ENCODE assay signal across 13 mouse cellular contexts in genomic region chr4:124770624-124771023, GRCm38 (mm10). TPM values are rescaled to one million over a fixed set of nuclear protein-coding genes. Genes with fewer than 3 reads are reported as not detected.
DNase-seq lines count a peak whose midpoint lies in the region; ATAC-seq and TF ChIP-seq lines count a peak whose summit lies in the region.
"Had no signal": no experiment of that assay in that cellular context is flagged by ENCODE, and none has a peak within 500 bp of the region (broad histone marks: within the 10 kb centered on the region; RNA-seq: fewer than 3 reads in every experiment).

No protein-coding gene starts in this region.

- no peak overlapping the region for H3K9ac ChIP-seq in liver, embryonic 14.5 days (replicated peaks)
- H3K9ac ChIP-seq: embryonic facial prominence, embryonic 13.5 days; stomach, embryonic 15.5 days had no signal

- no peaks in the 10 kb centered on the region; the same call in 1 of the 2 replicates for H3K36me3 ChIP-seq in liver, embryonic 14.5 days (replicated peaks; ENCODE audit: control insufficient read depth, insufficient read depth, low read depth)
- H3K36me3 ChIP-seq: embryonic facial prominence, embryonic 13.5 days; stomach, embryonic 15.5 days had no signal

- no peaks in the 10 kb centered on the region for H3K9me3 ChIP-seq in liver, embryonic 14.5 days (ENCODE audit: control insufficient read depth, low read length)
- H3K9me3 ChIP-seq: embryonic facial prominence, embryonic 13.5 days; stomach, embryonic 15.5 days had no signal

- no peaks in the 10 kb centered on the region for H3K27me3 ChIP-seq in liver, embryonic 14.5 days (ENCODE audit: control insufficient read depth, insufficient read depth, low read length)
- H3K27me3 ChIP-seq: embryonic facial prominence, embryonic 13.5 days; stomach, embryonic 15.5 days had no signal

- H3K4me2 ChIP-seq in liver, embryonic 14.5 days (ENCODE audit: low read depth) = no peak overlapping the region
- H3K4me2 ChIP-seq: embryonic facial prominence, embryonic 13.5 days; stomach, embryonic 15.5 days had no signal

- intact Hi-C loops in left cerebral cortex, postnatal 4 days (cut with DNase I) = no loop called here

- ATAC-seq in liver, embryonic 14.5 days (ENCODE audit: insufficient read depth) = no peak
- ATAC-seq in megakaryocyte progenitor cell, adult 5-6 weeks (replicated peaks; ENCODE audit: poor library complexity) = no peak
- ATAC-seq: activated CD4-positive, CD25-positive, alpha-beta regulatory T cell, adult 4 months; hindbrain, embryonic 16.5 days had no signal

- no peak for TF ChIP-seq EP300 in liver, embryonic 14.5 days (IDR thresholded peaks at IDR 0.05; ENCODE audit: low read depth)

- 58% methylated on average over 5 of the region's 5 CpGs for WGBS in liver, embryonic 14.5 days (ENCODE audit: insufficient replicate concordance)

- peak; percentile 51 for DNase-seq in left cerebral cortex, adult 11 months (ENCODE audit: low spot score)
- DNase-seq in left cerebral cortex, postnatal 4 days = no peak
- DNase-seq in NIH3T3 (ENCODE audit: low read depth) = peak; percentile 63
- DNase-seq in cerebellum, postnatal 14 days = peak; percentile 38 to 41
- DNase-seq in liver, embryonic 14.5 days (ENCODE audit: low read depth in 3 of 3, low spot score in 3 of 3) = no peak
- DNase-seq in kidney, postnatal 25 days = no peak
- DNase-seq in embryo, embryonic 11 days = no peak
- DNase-seq: lung, postnatal 4 days had no signal

- no peak overlapping the region for H3K27ac ChIP-seq in liver, embryonic 14.5 days
- H3K27ac ChIP-seq: embryonic facial prominence, embryonic 13.5 days; stomach, embryonic 15.5 days had no signal

- H3K4me3 ChIP-seq in liver, embryonic 14.5 days (ENCODE audit: insufficient read depth in 1 of 2, low read depth in 2 of 2, low read length in 2 of 2) = no peak overlapping the region
- H3K4me3 ChIP-seq: embryonic facial prominence, embryonic 13.5 days; stomach, embryonic 15.5 days had no signal

- H3K4me1 ChIP-seq in liver, embryonic 14.5 days (replicated peaks; ENCODE audit: control insufficient read depth in 2 of 2, insufficient read depth in 2 of 2, low read length in 1 of 2) = peaks cover 70 to 80% of the 10 kb centered on the region in 2 experiments
- H3K4me1 ChIP-seq: embryonic facial prominence, embryonic 13.5 days had no signal

- TF ChIP-seq CTCF in liver, embryonic 14.5 days (IDR thresholded peaks at IDR 0.05; ENCODE audit: low read depth) = peak; percentile 30; the same call in 1 of the 2 replicates

RNA-seq across cellular contexts. Expression of gene Inpp5b, which starts 29.0 kb away (rescaled TPM):
- total RNA-seq in left cerebral cortex, postnatal 4 days (2021) = 10 to 100 TPM; 30.4 to 33.6 TPM
- 36.6 and 40.3 TPM in 2 replicates for polyA plus RNA-seq in liver, embryonic 14.5 days (2012; rRNA removed)
- 36.7 and 40.0 TPM in 2 replicates for polyA plus RNA-seq in liver, embryonic 14.5 days (2014; fragmentation: Nextera tagmentation; extraction: Ambion mirVana)
- total RNA-seq in megakaryocyte progenitor cell, adult 5-6 weeks (2015) = 32.9 and 36.0 TPM in 2 replicates
- 28.6 and 31.4 TPM in 2 replicates for total RNA-seq in megakaryocyte progenitor cell, adult 5-6 weeks (2017)

RNA-seq across cellular contexts. Expression of gene Mtf1, which starts 31.3 kb away (rescaled TPM):
- 10 to 100 TPM; 25.0 to 27.2 TPM for total RNA-seq in left cerebral cortex, postnatal 4 days (2021)
- polyA plus RNA-seq in liver, embryonic 14.5 days (2012; rRNA removed) = 4.3 and 7.1 TPM in 2 replicates
- polyA plus RNA-seq in liver, embryonic 14.5 days (2014; fragmentation: Nextera tagmentation; extraction: Ambion mirVana) = 10.9 and 15.2 TPM in 2 replicates
- total RNA-seq in megakaryocyte progenitor cell, adult 5-6 weeks (2015) = 30.0 and 43.0 TPM in 2 replicates
- total RNA-seq in megakaryocyte progenitor cell, adult 5-6 weeks (2017) = 27.8 and 35.8 TPM in 2 replicates

RNA-seq across cellular contexts. Expression of gene Sf3a3, which starts 56.0 kb away (rescaled TPM):
- 10 to 100 TPM; 45.9 to 47.3 TPM for total RNA-seq in left cerebral cortex, postnatal 4 days (2021)
- 21.2 and 42.1 TPM in 2 replicates for polyA plus RNA-seq in liver, embryonic 14.5 days (2012; rRNA removed)
- 59.2 and 63.6 TPM in 2 replicates for polyA plus RNA-seq in liver, embryonic 14.5 days (2014; fragmentation: Nextera tagmentation; extraction: Ambion mirVana)
- total RNA-seq in megakaryocyte progenitor cell, adult 5-6 weeks (2015) = 98.5 and 113 TPM in 2 replicates
- total RNA-seq in megakaryocyte progenitor cell, adult 5-6 weeks (2017) = 158 and 175 TPM in 2 replicates

Comparison
In these comparisons a context has a peak if more than half of its experiments do, and no peak if none do; other contexts are left out.
1. DNase-seq: peak in left cerebral cortex, adult 11 months (single experiment), NIH3T3 (single experiment) and cerebellum, postnatal 14 days (2 of 2); none in left cerebral cortex, postnatal 4 days (single experiment), liver, embryonic 14.5 days (0 of 3), kidney, postnatal 25 days (0 of 2) and embryo, embryonic 11 days (single experiment).